Mouse (Mus musculus): ENCODE data around the gene L3mbtl2. TPM values are rescaled to one million over a fixed set of nuclear protein-coding genes. Genes with fewer than 3 reads are reported as not detected.
"Not testable (repeated sequence)": the region's sequence is repeated elsewhere in the genome, so short reads cannot be mapped to it uniquely, and the experiment has no call there.

L3mbtl2 gene
- total and polyA plus RNA-seq, 2 experiments from 2014 or later: 26.6 to 27.0 TPM

GRCm38 (mm10) chr15:81700601-81701000 lies 36.9 kb downstream of the L3mbtl2 start:
- Histone ChIP-seq H3K4me2 (ENCODE audit: low read depth, low read length, poor library complexity, severe bottlenecking) (no peak overlapping the region), H3K36me3 (ENCODE audit: insufficient read depth, low read length) (peaks cover 23% of the 10 kb centered on the region), H3K9ac (replicated peaks; ENCODE audit: low read length, poor library complexity, severe bottlenecking) (0 out of 2 replicates have a peak overlapping the region, but pooled peaks have one; percentile 29), H3K9me3 (ENCODE audit: low read length) (no peaks in the 10 kb centered on the region), H3K27ac (ENCODE audit: low read depth, low read length) (no peak overlapping the region), H3K4me1 (ENCODE audit: insufficient read depth, low read length) (no peaks in the 10 kb centered on the region), H3K4me3 (ENCODE audit: low read depth, low read length) (no peak overlapping the region), H3K27me3 (ENCODE audit: insufficient read depth, low read length) (no peaks in the 10 kb centered on the region)
- 89% methylated on average over 8 of the region's 8 CpGs for WGBS
- ATAC-seq (ENCODE audit: low FRiP score) (no peak), DNase-seq (ENCODE audit: low spot score) (no peak)
- no peak for TF ChIP-seq CTCF (IDR thresholded peaks at IDR 0.05)

GRCm38 (mm10) chr15:81701350-81701749 lies 37.7 kb downstream of the L3mbtl2 start:
- H3K27ac ChIP-seq (ENCODE audit: low read depth, low read length); ATAC-seq (ENCODE audit: low FRiP score); H3K4me2 ChIP-seq (ENCODE audit: low read depth, low read length, poor library complexity, severe bottlenecking); H3K4me3 ChIP-seq (ENCODE audit: low read depth, low read length); H3K4me1 ChIP-seq (ENCODE audit: insufficient read depth, low read length); H3K27me3 ChIP-seq (ENCODE audit: insufficient read depth, low read length); H3K9ac ChIP-seq (replicated peaks; ENCODE audit: low read length, poor library complexity, severe bottlenecking); H3K9me3 ChIP-seq (ENCODE audit: low read length); DNase-seq (ENCODE audit: low spot score): not testable (repeated sequence)
- WGBS: 78% methylated on average over 4 of the region's 4 CpGs
- peak; percentile 48 for TF ChIP-seq CTCF (IDR thresholded peaks at IDR 0.05)
- H3K36me3 ChIP-seq (ENCODE audit: insufficient read depth, low read length): peaks cover 28% of the 10 kb centered on the region

GRCm38 (mm10) chr15:81702306-81703093 lies 38.8 kb downstream of the L3mbtl2 start:
- H3K4me2 ChIP-seq (ENCODE audit: low read depth, low read length, poor library complexity, severe bottlenecking): no peak overlapping the region
- no peak for TF ChIP-seq CTCF (IDR thresholded peaks at IDR 0.05)
- WGBS: 84% methylated on average over 13 of the region's 13 CpGs
- ATAC-seq (ENCODE audit: low FRiP score) (no peak), DNase-seq (ENCODE audit: low spot score) (no peak)
- H3K27me3 ChIP-seq (ENCODE audit: insufficient read depth, low read length): no peaks in the 10 kb centered on the region
- no peaks in the 10 kb centered on the region for H3K9me3 ChIP-seq (ENCODE audit: low read length)
- peaks cover 29% of the 10 kb centered on the region for H3K36me3 ChIP-seq (ENCODE audit: insufficient read depth, low read length)
- H3K27ac ChIP-seq (ENCODE audit: low read depth, low read length): no peak overlapping the region
- H3K9ac ChIP-seq (replicated peaks; ENCODE audit: low read length, poor library complexity, severe bottlenecking): no peak overlapping the region
- H3K4me3 ChIP-seq (ENCODE audit: low read depth, low read length): no peak overlapping the region
- H3K4me1 ChIP-seq (ENCODE audit: insufficient read depth, low read length): no peaks in the 10 kb centered on the region

- Histone ChIP-seq H3K9ac (replicated peaks; ENCODE audit: low read length, poor library complexity, severe bottlenecking) (no peak overlapping the region), H3K9me3 (ENCODE audit: low read length) (no peaks in the 10 kb centered on the region), H3K27ac (ENCODE audit: low read depth, low read length) (no peak overlapping the region), H3K4me1 (ENCODE audit: insufficient read depth, low read length) (no peaks in the 10 kb centered on the region), H3K27me3 (ENCODE audit: insufficient read depth, low read length) (no peaks in the 10 kb centered on the region), H3K36me3 (ENCODE audit: insufficient read depth, low read length) (peaks cover 31% of the 10 kb centered on the region), H3K4me2 (ENCODE audit: low read depth, low read length, poor library complexity, severe bottlenecking) (no peak overlapping the region), H3K4me3 (ENCODE audit: low read depth, low read length) (no peak overlapping the region)
- DNase-seq (ENCODE audit: low spot score) (no peak), ATAC-seq (ENCODE audit: low FRiP score) (no peak)
- TF ChIP-seq CTCF (IDR thresholded peaks at IDR 0.05): no peak
- 80% methylated on average over 3 of the region's 3 CpGs for WGBS
Observed at GRCm38 (mm10) chr15:81703094-81703489, 39.4 kb downstream of the L3mbtl2 start.

- no peaks in the 10 kb centered on the region for H3K27me3 ChIP-seq (ENCODE audit: insufficient read depth, low read length)
- no peak for DNase-seq (ENCODE audit: low spot score)
- no peak overlapping the region for H3K9ac ChIP-seq (replicated peaks; ENCODE audit: low read length, poor library complexity, severe bottlenecking)
- H3K4me3 ChIP-seq (ENCODE audit: low read depth, low read length): no peak overlapping the region
- H3K9me3 ChIP-seq (ENCODE audit: low read length): no peaks in the 10 kb centered on the region
- H3K36me3 ChIP-seq (ENCODE audit: insufficient read depth, low read length): peaks cover 71% of the 10 kb centered on the region
- WGBS: 89% methylated on average over 11 of the region's 11 CpGs
- H3K4me2 ChIP-seq (ENCODE audit: low read depth, low read length, poor library complexity, severe bottlenecking): no peak overlapping the region
- no peak overlapping the region for H3K27ac ChIP-seq (ENCODE audit: low read depth, low read length)
- H3K4me1 ChIP-seq (ENCODE audit: insufficient read depth, low read length): no peaks in the 10 kb centered on the region
- ATAC-seq (ENCODE audit: low FRiP score): no peak
- no peak for TF ChIP-seq CTCF (IDR thresholded peaks at IDR 0.05)
Observed at GRCm38 (mm10) chr15:81708991-81709390, 45.3 kb downstream of the L3mbtl2 start.

GRCm38 (mm10) chr15:81709686-81710085 lies 46.0 kb downstream of the L3mbtl2 start:
- DNase-seq (ENCODE audit: low spot score): no peak
- no peak for TF ChIP-seq CTCF (IDR thresholded peaks at IDR 0.05)
- Histone ChIP-seq H3K4me2 (ENCODE audit: low read depth, low read length, poor library complexity, severe bottlenecking) (no peak overlapping the region), H3K27ac (ENCODE audit: low read depth, low read length) (no peak overlapping the region), H3K9me3 (ENCODE audit: low read length) (no peaks in the 10 kb centered on the region), H3K27me3 (ENCODE audit: insufficient read depth, low read length) (no peaks in the 10 kb centered on the region), H3K4me3 (ENCODE audit: low read depth, low read length) (no peak overlapping the region), H3K9ac (replicated peaks; ENCODE audit: low read length, poor library complexity, severe bottlenecking) (no peak overlapping the region), H3K4me1 (ENCODE audit: insufficient read depth, low read length) (no peaks in the 10 kb centered on the region), H3K36me3 (ENCODE audit: insufficient read depth, low read length) (peaks cover 64% of the 10 kb centered on the region)
- WGBS: 100% methylated on average over 1 of the region's 1 CpGs
- ATAC-seq (ENCODE audit: low FRiP score): no peak
